Mouse (Mus musculus): ENCODE data around the gene Ldha. TPM values are rescaled to one million over a fixed set of nuclear protein-coding genes. Genes with fewer than 3 reads are reported as not detected.
"Not testable (repeated sequence)": the region's sequence is repeated elsewhere in the genome, so short reads cannot be mapped to it uniquely, and the experiment has no call there.

Ldha gene
- polyA plus RNA-seq, 1 experiment from 2014 or later, result 3,667 TPM

DNA sequence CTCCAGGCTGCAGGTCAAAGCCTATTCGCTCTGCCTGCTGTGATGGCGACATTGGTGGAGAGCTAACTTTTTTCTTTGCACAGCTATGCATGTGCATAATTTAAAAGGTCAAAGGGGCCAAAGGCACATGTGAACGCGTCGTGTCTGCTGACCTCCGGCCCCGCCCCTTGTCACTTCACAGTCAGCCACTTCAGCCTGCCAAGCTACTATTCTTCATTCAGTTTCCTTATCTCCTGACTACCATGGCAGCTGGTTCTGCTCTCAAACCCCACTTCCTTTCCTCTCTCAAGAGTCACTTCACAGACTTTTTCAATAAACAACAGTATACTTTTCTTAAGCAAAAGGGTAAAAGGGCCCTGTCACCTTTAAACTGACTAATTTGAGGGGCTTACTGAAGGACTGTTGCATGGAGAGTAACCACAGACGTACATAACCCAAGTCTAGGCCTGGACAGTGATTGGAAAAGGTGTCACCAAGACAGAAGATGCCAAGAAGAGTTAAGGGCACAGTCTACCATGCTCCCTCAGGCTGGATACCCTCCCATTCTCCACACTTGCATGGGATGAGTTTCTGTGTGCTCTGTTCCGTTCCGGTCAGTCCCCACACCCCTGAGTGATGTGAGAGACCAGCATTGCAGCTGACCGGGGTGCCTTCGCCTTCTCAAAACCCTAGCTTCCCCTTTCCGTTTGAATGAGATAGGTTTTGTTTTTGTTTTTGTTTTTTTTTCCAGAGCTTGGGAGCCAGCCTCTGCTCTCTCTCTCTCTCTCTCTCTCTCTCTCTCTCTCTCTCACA lies 10.3 kb upstream of the Ldha start:
- Histone ChIP-seq H3K27me3 (ENCODE audit: low read depth, poor library complexity, severe bottlenecking) (no peaks in the 10 kb centered on the region), H3K27ac (replicated peaks) (no peak overlapping the region), H3K9me3 (replicated peaks) (no peaks in the 10 kb centered on the region), H3K4me1 (peaks cover 22% of the 10 kb centered on the region), H3K36me3 (no peaks in the 10 kb centered on the region), H3K4me3 (no peak overlapping the region)
- no peak for DNase-seq (ENCODE audit: low spot score)
- WGBS, result 68% methylated on average over 13 of the region's 13 CpGs

DNA sequence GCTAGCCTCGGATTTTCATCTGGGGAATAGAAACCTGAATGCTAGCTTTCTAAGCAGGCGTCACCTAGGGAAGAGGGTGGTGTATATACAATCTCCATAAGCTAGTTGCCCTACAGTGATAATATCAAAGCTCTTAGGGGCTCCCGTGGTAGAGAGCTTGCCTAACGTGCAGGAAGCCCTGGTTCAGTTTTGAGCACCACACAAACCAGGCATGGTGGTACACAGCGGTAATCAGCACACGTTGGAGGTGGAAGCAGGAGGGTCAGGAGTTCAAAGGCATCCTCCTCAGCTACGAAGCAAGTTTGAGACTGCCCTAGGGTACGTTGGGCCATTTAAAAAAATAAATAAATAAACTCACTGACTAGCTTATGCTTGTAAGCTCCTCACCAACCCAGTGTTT lies 9.6 kb upstream of the Ldha start:
- H3K4me3 ChIP-seq, result no peak overlapping the region
- no peak for DNase-seq (ENCODE audit: low spot score)
- peaks cover 22% of the 10 kb centered on the region for H3K4me1 ChIP-seq
- no peaks in the 10 kb centered on the region for H3K27me3 ChIP-seq (ENCODE audit: low read depth, poor library complexity, severe bottlenecking)
- H3K27ac ChIP-seq (replicated peaks), result no peak overlapping the region
- WGBS, result 81% methylated on average over 8 of the region's 8 CpGs
- H3K9me3 ChIP-seq (replicated peaks), result no peaks in the 10 kb centered on the region
- no peaks in the 10 kb centered on the region for H3K36me3 ChIP-seq

DNA sequence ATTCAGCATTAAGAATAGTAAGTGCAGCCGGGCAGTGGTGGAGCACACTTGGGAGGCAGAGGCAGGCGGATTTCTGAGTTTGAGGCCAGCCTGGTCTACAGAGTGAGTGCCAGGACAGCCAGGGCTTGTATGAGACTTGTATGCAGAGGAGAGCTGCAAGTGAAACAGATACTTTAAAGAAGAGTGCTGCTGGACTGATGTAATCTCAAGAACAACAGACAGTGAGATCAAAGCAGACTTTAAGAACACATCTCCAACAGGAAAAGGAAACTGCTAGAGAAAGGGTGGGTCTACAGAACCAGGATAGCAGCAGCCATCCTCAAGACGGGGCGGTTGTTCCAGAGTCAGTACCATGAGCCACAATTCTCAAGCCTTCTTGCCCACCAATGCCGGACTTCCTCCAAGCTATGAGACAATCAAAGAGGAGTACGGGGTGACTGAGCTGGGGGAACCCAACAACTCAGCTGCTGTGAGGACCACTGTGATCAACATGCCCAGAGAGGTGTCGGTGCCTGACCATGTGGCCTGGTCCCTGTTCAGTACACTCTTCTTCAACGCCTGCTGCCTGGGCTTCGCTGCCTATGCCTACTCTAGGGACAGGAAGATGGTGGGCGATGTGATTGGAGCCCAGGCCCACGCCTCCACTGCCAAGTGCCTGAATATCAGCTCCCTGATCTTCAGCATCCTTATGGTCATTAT lies 9.0 kb upstream of the Ldha start:
- H3K27ac ChIP-seq (replicated peaks); DNase-seq (ENCODE audit: low spot score); H3K9me3 ChIP-seq (replicated peaks); H3K4me3 ChIP-seq; H3K27me3 ChIP-seq (ENCODE audit: low read depth, poor library complexity, severe bottlenecking); H3K36me3 ChIP-seq: not testable (repeated sequence)
- WGBS, result 93% methylated on average over 11 of the region's 11 CpGs
- peaks cover 24% of the 10 kb centered on the region for H3K4me1 ChIP-seq

DNA sequence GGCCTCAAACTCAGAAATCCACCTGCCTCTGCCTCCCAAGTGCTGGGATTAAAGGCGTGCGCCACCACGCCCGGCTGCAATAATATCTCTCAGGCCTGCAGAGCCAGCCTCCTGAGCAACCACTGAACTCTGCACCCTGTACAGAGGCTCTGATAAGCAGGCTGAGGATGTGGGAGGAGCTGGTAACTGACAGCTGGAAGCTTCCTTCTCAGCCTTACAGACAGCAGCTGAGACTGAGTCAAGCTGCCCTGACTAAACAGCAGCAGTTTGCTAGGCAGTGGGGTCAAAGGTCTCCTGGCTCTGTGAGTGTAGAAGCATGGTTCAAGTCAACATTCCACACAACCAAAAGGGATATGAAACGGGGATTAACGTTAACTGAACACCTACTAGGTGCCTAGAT lies 8.0 kb upstream of the Ldha start:
- no peak overlapping the region for H3K4me3 ChIP-seq
- no peaks in the 10 kb centered on the region for H3K27me3 ChIP-seq (ENCODE audit: low read depth, poor library complexity, severe bottlenecking)
- no peak overlapping the region for H3K27ac ChIP-seq (replicated peaks)
- DNase-seq (ENCODE audit: low spot score), result peak; percentile 23
- no peaks in the 10 kb centered on the region for H3K36me3 ChIP-seq
- no peaks in the 10 kb centered on the region for H3K9me3 ChIP-seq (replicated peaks)
- peaks cover 31% of the 10 kb centered on the region for H3K4me1 ChIP-seq
- 68% methylated on average over 6 of the region's 6 CpGs for WGBS

DNA sequence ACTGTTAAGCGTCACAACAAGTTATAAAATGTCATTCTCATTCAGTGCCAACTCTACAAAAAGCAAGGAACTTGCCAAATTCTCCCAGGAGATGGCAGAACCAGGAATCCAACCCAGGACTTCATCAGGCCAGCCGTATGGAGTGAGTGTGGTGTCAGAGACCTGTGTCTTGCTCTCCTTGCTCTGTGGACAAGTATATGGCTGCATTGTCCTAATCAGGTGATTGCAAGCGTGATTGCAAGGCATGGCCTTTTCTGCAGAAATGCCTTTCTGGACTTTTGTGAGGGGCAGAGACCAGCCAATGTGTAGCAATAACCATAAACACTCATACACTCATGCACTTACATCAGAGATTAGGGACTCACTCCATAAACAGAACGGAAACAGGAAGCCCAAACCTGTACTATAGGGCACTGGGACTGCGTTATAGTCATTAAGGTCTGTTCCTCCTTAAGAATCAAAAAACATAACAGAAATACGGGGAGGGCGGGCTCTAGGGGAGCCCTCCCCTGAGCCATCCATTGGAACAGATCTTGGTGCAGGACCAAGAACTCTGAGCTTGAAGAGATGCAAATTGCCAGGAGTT lies 7.5 kb upstream of the Ldha start:
- no peak for DNase-seq (ENCODE audit: low spot score)
- WGBS, result 89% methylated on average over 7 of the region's 7 CpGs
- Histone ChIP-seq H3K4me1 (peaks cover 36% of the 10 kb centered on the region), H3K9me3 (replicated peaks) (no peaks in the 10 kb centered on the region), H3K4me3 (no peak overlapping the region), H3K27ac (replicated peaks) (no peak overlapping the region), H3K36me3 (no peaks in the 10 kb centered on the region), H3K27me3 (ENCODE audit: low read depth, poor library complexity, severe bottlenecking) (no peaks in the 10 kb centered on the region)

DNA sequence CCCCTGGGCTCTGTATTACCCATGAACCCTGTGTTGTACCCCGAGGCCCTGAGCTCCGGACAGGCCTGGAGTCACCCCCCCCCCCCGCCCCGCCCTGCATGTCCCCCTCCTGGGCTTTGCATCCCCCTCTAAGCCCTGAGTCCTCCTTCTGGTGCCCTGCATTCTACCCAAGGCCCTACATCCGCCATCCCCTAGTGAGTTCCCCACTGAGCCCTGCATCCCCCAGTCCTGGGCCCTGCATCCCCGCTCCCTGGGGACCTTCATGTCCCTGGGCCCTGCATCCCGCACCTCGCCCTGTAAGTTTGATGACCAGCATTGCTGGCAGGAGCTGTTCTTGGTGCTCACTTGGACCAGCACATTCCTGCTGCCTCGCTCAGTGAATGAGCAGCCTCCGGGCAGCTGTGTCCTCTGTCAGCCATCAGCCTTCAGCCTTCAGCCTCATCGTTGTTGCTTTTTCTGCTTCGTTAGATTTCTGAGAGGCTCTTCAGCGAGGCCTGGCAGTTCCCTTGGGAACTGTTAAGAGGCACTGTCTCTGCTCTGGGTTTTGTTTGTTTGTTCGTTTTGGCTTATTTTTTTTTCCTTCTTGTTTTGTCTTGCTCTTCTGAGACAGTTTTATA lies 6.2 kb upstream of the Ldha start:
- Histone ChIP-seq H3K27ac (replicated peaks) (peak overlapping the region; percentile 50; the same call in 1 of the 2 replicates), H3K9me3 (replicated peaks) (no peaks in the 10 kb centered on the region), H3K4me3 (no peak overlapping the region), H3K36me3 (no peaks in the 10 kb centered on the region), H3K27me3 (ENCODE audit: low read depth, poor library complexity, severe bottlenecking) (0 out of 2 replicates have a peak, but pooled peaks cover 8% of the 10 kb centered on the region), H3K4me1 (peaks cover 48% of the 10 kb centered on the region)
- no peak for DNase-seq (ENCODE audit: low spot score)
- 20% methylated on average over 14 of the region's 14 CpGs for WGBS

DNA sequence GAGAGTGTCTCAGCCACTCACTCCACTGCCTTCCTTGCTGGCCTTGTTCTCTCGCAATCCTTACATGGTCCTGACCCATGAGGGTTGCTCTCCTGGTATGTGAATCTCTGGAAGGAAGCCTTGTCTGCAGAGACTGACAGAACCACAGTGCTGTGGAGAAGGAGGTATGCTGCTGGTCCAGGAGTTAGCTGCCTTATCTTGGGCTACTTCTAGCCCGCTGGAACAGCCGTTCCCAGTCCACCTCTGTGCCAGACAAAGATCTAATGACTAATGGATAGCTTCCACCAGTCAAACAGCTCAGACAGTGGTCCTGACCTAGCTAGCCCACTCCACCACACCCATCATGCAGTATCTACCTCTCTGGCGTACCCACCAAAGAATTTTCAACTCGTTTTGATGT lies 4.9 kb upstream of the Ldha start:
- peaks cover 50% of the 10 kb centered on the region for H3K4me1 ChIP-seq
- no peaks in the 10 kb centered on the region for H3K9me3 ChIP-seq (replicated peaks)
- WGBS, result 80% methylated on average over 5 of the region's 5 CpGs

DNA sequence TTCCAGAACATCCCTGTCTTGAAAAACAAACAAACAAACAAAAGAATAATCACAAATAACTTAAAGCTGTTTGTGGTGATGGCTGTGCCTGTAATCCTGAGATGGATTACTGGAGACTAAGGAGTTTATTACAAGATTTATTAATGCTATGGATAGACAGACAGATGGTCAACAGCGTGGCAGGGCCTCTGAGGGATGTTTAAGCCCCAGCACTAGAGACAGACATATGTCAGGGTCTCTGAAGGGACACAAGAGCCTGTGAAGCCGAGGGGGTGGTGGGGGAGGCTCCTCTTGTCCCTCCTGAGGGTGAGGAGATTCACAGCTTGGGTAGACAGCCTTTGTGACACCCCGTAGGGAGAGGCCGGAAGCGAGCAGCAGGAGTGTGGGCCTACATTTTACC lies 4.2 kb upstream of the Ldha start:
- Histone ChIP-seq H3K4me1 (peaks cover 53% of the 10 kb centered on the region), H3K27ac (replicated peaks) (0 out of 2 replicates have a peak overlapping the region, but pooled peaks have one; percentile 20), H3K27me3 (ENCODE audit: low read depth, poor library complexity, severe bottlenecking) (peaks cover 24% of the 10 kb centered on the region), H3K4me3 (no peak overlapping the region), H3K9me3 (replicated peaks) (no peaks in the 10 kb centered on the region), H3K36me3 (no peaks in the 10 kb centered on the region)
- 48% methylated on average over 5 of the region's 5 CpGs for WGBS
- DNase-seq (ENCODE audit: low spot score), result no peak

More for the DNA sequence above, 4.9 kb upstream of the Ldha start:
- H3K4me3 ChIP-seq, result no peak overlapping the region
- DNase-seq (ENCODE audit: low spot score), result no peak
- H3K27ac ChIP-seq (replicated peaks), result no peak overlapping the region
- H3K27me3 ChIP-seq (ENCODE audit: low read depth, poor library complexity, severe bottlenecking), result peaks cover 19% of the 10 kb centered on the region
- H3K36me3 ChIP-seq, result no peaks in the 10 kb centered on the region

DNA sequence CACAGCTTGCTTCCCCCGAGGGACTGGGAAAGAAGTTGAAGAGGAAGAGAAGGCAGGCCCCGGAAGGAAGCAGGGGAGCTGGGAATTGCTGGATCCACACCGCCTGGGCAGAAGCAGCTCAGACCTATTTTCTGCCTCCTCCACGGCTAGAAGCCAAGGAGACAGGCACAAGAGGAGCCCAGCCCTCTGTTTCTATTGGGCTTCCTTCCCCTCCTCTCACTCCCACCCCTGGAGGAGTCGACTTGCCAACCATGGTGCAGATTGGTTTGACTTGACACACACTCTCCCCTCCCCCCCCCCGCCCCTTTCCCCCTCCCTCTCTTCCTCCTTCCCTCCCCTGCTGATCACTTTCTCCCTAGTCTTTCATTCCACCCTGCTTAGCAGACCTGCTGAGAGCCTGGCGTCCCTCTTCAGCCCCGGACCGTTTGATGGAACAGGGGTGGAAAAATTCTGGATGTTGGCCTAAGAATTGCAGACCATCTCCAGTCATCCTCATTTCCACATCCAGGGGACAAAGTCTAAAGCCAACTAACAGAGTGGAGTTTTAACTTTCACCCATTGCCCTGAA lies 3.1 kb upstream of the Ldha start:
- peak; percentile 42 for DNase-seq (ENCODE audit: low spot score)
- Histone ChIP-seq H3K4me3 (peak overlapping the region; percentile 24), H3K27me3 (ENCODE audit: low read depth, poor library complexity, severe bottlenecking) (peaks cover 33% of the 10 kb centered on the region), H3K9me3 (replicated peaks) (no peaks in the 10 kb centered on the region), H3K4me1 (peaks cover 53% of the 10 kb centered on the region), H3K27ac (replicated peaks) (peak overlapping the region; percentile 79), H3K36me3 (no peaks in the 10 kb centered on the region)
- 2% methylated on average over 9 of the region's 9 CpGs for WGBS

DNA sequence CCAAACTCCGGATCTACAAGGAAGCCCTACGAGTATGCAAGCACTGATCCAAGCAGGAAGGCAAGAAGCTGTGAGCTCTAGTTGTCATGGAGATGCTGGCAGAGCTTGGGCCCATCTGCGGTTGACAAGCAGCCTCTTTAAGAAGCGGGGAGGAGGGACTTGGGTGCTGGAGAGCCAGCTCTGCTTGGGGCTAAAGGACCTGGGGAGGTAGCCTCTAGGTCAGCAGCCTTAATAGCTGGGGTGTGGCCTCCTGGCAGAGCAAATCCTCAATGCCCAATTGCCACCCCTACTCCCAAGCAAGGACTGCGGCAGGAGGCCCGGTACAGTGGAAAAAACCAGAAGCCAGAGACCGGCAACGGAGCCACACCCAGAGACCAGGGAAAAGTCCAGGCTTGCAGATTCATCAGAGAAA lies 2.4 kb upstream of the Ldha start:
- Histone ChIP-seq H3K36me3 (no peaks in the 10 kb centered on the region), H3K4me3 (peak overlapping the region; percentile 17), H3K4me1 (peaks cover 50% of the 10 kb centered on the region), H3K27ac (replicated peaks) (peak overlapping the region; percentile 79), H3K9me3 (replicated peaks) (no peaks in the 10 kb centered on the region), H3K27me3 (ENCODE audit: low read depth, poor library complexity, severe bottlenecking) (peaks cover 37% of the 10 kb centered on the region)
- DNase-seq (ENCODE audit: low spot score), result peak; percentile 58
- 5% methylated on average over 8 of the region's 8 CpGs for WGBS

DNA sequence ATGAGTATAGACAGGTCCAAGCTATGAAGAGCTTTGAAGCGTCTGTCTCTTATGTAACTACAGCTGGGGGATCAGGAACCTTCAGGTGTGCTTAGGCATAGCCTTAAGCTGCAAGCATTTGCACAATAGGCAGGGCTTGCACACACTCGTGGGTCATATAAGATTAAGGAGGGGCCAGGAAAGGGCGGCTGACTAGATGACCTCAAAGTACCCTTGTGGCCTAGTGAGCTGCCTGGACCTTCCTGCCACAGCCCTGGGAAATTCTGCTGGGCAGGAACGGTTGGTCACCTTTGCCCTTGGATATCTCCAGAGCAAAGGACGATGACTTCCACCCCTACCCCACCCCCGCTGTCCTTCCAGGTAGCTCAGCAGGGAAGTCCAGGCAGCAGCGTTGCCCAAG lies 1.8 kb upstream of the Ldha start:
- DNase-seq (ENCODE audit: low spot score), result no peak
- Histone ChIP-seq H3K36me3 (no peaks in the 10 kb centered on the region), H3K27ac (replicated peaks) (peak overlapping the region; percentile 79; the same call in 1 of the 2 replicates), H3K27me3 (ENCODE audit: low read depth, poor library complexity, severe bottlenecking) (peaks cover 37% of the 10 kb centered on the region), H3K9me3 (replicated peaks) (no peaks in the 10 kb centered on the region), H3K4me1 (peaks cover 53% of the 10 kb centered on the region), H3K4me3 (peak overlapping the region; percentile 17)
- 22% methylated on average over 7 of the region's 7 CpGs for WGBS

DNA sequence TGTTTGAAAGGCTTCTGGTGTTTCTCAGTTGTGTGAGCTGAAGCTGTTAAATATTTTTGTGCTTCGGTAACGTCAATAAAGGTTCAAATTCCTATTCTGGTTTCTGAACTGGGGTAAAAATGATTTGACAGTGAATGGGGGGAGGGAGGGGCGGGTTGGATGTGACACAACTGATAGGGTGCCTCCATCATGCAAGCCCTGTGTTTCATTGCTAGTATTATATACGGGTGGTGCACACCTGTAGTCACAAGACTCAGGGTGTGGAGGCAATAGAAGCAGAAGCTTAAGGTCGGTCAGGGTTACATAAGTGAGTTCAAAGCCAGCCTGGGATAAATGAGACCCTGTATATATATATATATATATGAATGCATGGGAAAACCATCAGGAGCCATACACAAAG lies 1.4 kb upstream of the Ldha start:
- no peak overlapping the region for H3K4me3 ChIP-seq
- H3K36me3 ChIP-seq, result no peaks in the 10 kb centered on the region
- DNase-seq (ENCODE audit: low spot score), result no peak
- 74% methylated on average over 5 of the region's 5 CpGs for WGBS
- H3K4me1 ChIP-seq, result peaks cover 54% of the 10 kb centered on the region
- H3K27ac ChIP-seq (replicated peaks), result no peak overlapping the region
- H3K27me3 ChIP-seq (ENCODE audit: low read depth, poor library complexity, severe bottlenecking), result peaks cover 37% of the 10 kb centered on the region
- no peaks in the 10 kb centered on the region for H3K9me3 ChIP-seq (replicated peaks)
